Mouse (Mus musculus): ENCODE results near the gene Cfl1. TPM values are rescaled to one million over a fixed set of nuclear protein-coding genes. Genes with fewer than 3 reads are reported as not detected.

The Cfl1 gene
- polyA plus RNA-seq (2015; fragmentation: Nextera tagmentation; extraction: Ambion mirVana): 3,487 and 3,609 TPM in 2 replicates

- H3K9me3 ChIP-seq (ENCODE audit: control insufficient read depth, low read length): no peaks in the 10 kb centered on the region
- H3K27ac ChIP-seq (ENCODE audit: low read depth, low read length): peak within 1 kb of the TSS; percentile 99
- peak within 1 kb of the TSS; percentile 92 for H3K4me2 ChIP-seq (ENCODE audit: low read length)
- peaks cover 27% of the 10 kb centered on the region for H3K36me3 ChIP-seq (ENCODE audit: control insufficient read depth, insufficient read depth, low read length)
- peak; percentile 78 for ATAC-seq
- peaks cover 31% of the 10 kb centered on the region for H3K4me1 ChIP-seq (ENCODE audit: control insufficient read depth, insufficient read depth, low read depth, low read length)
- peak within 1 kb of the TSS; percentile 96 for H3K9ac ChIP-seq (ENCODE audit: low read depth, low read length)
- H3K27me3 ChIP-seq (replicated peaks; ENCODE audit: control insufficient read depth, insufficient read depth, low read length): no peaks in the 10 kb centered on the region
- WGBS: under 1% methylated on average over 62 of the region's 62 CpGs
- H3K4me3 ChIP-seq (ENCODE audit: low read length): peak within 1 kb of the TSS; percentile 99
Observed at GRCm38 (mm10) chr19:5490313-5490897, at the start of gene Cfl1. TSS of gene Cfl1 (plus strand) at chr19:5490455.

DNA sequence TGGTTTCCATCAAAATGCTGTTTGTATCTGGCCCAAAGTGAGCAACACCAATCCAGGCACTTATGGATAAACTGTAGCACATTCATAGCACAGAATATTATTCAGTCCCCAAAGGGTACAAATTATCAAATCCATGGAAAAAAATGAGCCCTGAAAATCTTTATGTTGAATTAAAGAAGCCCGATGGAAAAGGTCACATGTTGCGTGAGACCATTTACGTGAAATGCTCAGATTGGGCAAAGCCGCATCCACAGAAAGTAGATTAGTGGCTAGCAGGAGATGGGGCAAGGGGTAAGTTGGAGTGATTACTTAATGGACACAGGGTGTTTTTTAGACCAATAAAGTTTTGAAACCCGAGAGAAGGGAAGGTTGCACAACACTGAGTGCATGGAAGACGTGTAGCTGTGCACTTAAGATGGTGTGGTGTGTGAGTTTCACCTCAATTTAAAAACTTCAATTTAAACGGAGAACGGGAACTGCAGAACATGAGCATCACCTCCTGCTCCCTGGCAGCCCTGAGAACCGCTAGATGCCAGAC is 45.8 kb upstream of the Cfl1 start:
- Histone ChIP-seq H3K4me3 (ENCODE audit: low read length) (no peak overlapping the region), H3K36me3 (ENCODE audit: control insufficient read depth, insufficient read depth, low read length) (no peaks in the 10 kb centered on the region), H3K27ac (ENCODE audit: low read depth, low read length) (no peak overlapping the region), H3K4me1 (ENCODE audit: control insufficient read depth, insufficient read depth, low read depth, low read length) (peaks cover 12% of the 10 kb centered on the region), H3K27me3 (replicated peaks; ENCODE audit: control insufficient read depth, insufficient read depth, low read length) (peaks cover 37% of the 10 kb centered on the region), H3K9ac (ENCODE audit: low read depth, low read length) (no peak overlapping the region), H3K9me3 (ENCODE audit: control insufficient read depth, low read length) (no peaks in the 10 kb centered on the region), H3K4me2 (ENCODE audit: low read length) (no peak overlapping the region)
- WGBS: 69% methylated on average over 9 of the region's 9 CpGs
- no peak for ATAC-seq

- H3K4me3 ChIP-seq (ENCODE audit: low read length): no peak overlapping the region
- no peaks in the 10 kb centered on the region for H3K9me3 ChIP-seq (ENCODE audit: control insufficient read depth, low read length)
- H3K36me3 ChIP-seq (ENCODE audit: control insufficient read depth, insufficient read depth, low read length): no peaks in the 10 kb centered on the region
- no peak overlapping the region for H3K4me2 ChIP-seq (ENCODE audit: low read length)
- H3K27me3 ChIP-seq (replicated peaks; ENCODE audit: control insufficient read depth, insufficient read depth, low read length): peaks cover 38% of the 10 kb centered on the region
- ATAC-seq: no peak
- WGBS: 30% methylated on average over 7 of the region's 7 CpGs
- H3K27ac ChIP-seq (ENCODE audit: low read depth, low read length): no peak overlapping the region
- H3K9ac ChIP-seq (ENCODE audit: low read depth, low read length): no peak overlapping the region
- peaks cover 12% of the 10 kb centered on the region for H3K4me1 ChIP-seq (ENCODE audit: control insufficient read depth, insufficient read depth, low read depth, low read length)
Observed at GRCm38 (mm10) chr19:5444954-5445353, 45.3 kb upstream of the Cfl1 start.

- ATAC-seq: no peak
- Histone ChIP-seq H3K9ac (ENCODE audit: low read depth, low read length) (no peak overlapping the region), H3K4me2 (ENCODE audit: low read length) (no peak overlapping the region), H3K4me3 (ENCODE audit: low read length) (no peak overlapping the region), H3K9me3 (ENCODE audit: control insufficient read depth, low read length) (no peaks in the 10 kb centered on the region), H3K36me3 (ENCODE audit: control insufficient read depth, insufficient read depth, low read length) (no peaks in the 10 kb centered on the region), H3K27me3 (replicated peaks; ENCODE audit: control insufficient read depth, insufficient read depth, low read length) (peaks cover 43% of the 10 kb centered on the region), H3K4me1 (ENCODE audit: control insufficient read depth, insufficient read depth, low read depth, low read length) (peaks cover 12% of the 10 kb centered on the region), H3K27ac (ENCODE audit: low read depth, low read length) (no peak overlapping the region)
- WGBS: 91% methylated on average over 5 of the region's 5 CpGs
Observed at GRCm38 (mm10) chr19:5445747-5446146, 44.5 kb upstream of the Cfl1 start.

DNA sequence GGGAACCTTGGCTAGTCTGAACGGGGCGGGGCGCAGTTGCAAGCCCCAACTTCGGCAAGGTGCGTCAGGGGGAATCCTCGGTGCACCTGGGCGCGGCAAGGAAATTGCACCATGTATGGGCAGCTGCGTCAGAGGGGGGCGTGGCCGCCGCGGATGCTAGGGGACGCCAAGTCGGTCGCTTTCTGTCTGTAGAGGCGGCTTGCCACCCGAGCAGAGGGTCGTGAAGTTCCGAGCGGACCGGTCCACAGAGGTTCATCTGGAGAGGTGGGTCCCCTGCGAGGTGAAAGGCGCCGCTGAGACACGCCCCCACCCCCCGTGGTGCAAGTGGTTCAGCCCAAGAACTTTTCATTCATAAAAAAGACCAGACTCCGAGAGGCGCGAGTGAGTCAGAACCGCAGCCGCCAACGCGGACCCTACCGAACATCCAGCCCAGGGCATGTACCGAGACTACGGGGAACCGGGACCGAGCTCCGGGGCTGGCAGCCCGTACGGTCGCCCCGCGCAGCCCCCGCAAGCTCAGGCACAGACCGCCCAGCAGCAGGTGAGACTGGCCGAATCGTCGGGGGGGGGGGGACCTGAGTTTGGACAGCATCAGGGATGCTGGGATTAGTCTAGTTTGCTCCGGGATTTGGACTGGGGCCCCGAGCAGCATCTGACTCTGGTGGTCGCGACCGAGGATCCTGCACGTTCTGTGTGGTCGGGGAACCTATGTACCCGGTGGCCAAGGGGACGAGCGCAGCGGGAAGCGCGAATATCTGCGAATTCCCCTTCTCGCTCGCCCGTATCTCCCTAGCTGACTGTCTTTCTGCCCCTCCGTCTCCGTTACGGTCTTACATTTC is 42.5 kb upstream of the Cfl1 start, which contains the start of gene Fosl1:
TSS of gene Fosl1 (plus strand) at position 33 of the 839 bp plus-strand sequence.
- peak; percentile 66 for ATAC-seq
- WGBS: under 1% methylated on average over 60 of the region's 70 CpGs
- H3K4me1 ChIP-seq (ENCODE audit: control insufficient read depth, insufficient read depth, low read depth, low read length): peaks cover 12% of the 10 kb centered on the region
- H3K9ac ChIP-seq (ENCODE audit: low read depth, low read length): peak within 1 kb of the TSS; percentile 56
- peak within 1 kb of the TSS; percentile 94 for H3K4me2 ChIP-seq (ENCODE audit: low read length)
- H3K27me3 ChIP-seq (replicated peaks; ENCODE audit: control insufficient read depth, insufficient read depth, low read length): peaks cover 43% of the 10 kb centered on the region
- H3K36me3 ChIP-seq (ENCODE audit: control insufficient read depth, insufficient read depth, low read length): no peaks in the 10 kb centered on the region
- no peaks in the 10 kb centered on the region for H3K9me3 ChIP-seq (ENCODE audit: control insufficient read depth, low read length)
- H3K4me3 ChIP-seq (ENCODE audit: low read length): peak within 1 kb of the TSS; percentile 61
- no peak within 1 kb of the TSS for H3K27ac ChIP-seq (ENCODE audit: low read depth, low read length)

DNA sequence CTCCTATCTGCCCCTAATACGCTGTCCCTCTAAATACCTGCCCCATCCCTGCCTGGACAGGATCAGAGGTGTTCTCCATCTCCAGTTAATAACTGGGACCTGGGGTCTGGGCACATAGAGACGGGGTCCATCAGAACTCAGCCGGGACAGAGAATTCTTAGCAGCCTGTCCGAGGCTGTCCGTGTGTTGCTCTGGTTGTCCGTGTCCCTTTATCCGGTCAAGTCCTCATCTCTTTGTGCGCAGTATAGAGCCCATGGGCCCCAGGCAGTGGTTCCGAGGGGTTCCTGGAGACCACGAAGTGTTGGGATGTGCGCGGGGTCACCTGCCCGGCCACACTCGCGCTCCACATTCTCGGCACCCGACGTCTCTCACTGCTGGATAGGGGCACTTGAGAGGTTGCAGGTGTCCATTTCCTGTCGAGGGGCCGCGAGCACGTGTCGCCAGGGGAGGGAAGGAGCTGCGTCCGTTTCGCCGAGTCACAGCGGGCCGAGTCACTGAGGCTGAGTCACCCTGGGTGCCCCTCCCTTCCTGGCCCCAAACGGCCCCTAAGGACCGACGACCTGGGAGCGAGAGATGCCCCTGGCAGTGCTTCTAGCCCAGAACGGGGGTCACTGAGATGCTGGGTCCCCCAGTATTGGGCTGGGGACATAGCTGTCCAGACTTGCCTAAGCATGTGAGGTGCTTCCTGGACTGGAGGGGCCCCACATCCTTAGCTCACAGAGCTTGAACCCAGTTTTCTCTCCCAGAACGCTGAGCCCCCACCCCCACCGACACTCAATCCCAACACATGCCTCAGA is 41.7 kb upstream of the Cfl1 start:
- H3K4me1 ChIP-seq (ENCODE audit: control insufficient read depth, insufficient read depth, low read depth, low read length): peaks cover 12% of the 10 kb centered on the region
- H3K4me3 ChIP-seq (ENCODE audit: low read length): peak overlapping the region; percentile 61; the same call in 1 of the 2 replicates
- H3K36me3 ChIP-seq (ENCODE audit: control insufficient read depth, insufficient read depth, low read length): no peaks in the 10 kb centered on the region
- peak overlapping the region; percentile 94 for H3K4me2 ChIP-seq (ENCODE audit: low read length)
- H3K9ac ChIP-seq (ENCODE audit: low read depth, low read length): no peak overlapping the region
- H3K9me3 ChIP-seq (ENCODE audit: control insufficient read depth, low read length): no peaks in the 10 kb centered on the region
- WGBS: 11% methylated on average over 34 of the region's 36 CpGs
- no peak overlapping the region for H3K27ac ChIP-seq (ENCODE audit: low read depth, low read length)
- peaks cover 43% of the 10 kb centered on the region for H3K27me3 ChIP-seq (replicated peaks; ENCODE audit: control insufficient read depth, insufficient read depth, low read length)
- peak; percentile 21; the same call in 1 of the 2 replicates for ATAC-seq

DNA sequence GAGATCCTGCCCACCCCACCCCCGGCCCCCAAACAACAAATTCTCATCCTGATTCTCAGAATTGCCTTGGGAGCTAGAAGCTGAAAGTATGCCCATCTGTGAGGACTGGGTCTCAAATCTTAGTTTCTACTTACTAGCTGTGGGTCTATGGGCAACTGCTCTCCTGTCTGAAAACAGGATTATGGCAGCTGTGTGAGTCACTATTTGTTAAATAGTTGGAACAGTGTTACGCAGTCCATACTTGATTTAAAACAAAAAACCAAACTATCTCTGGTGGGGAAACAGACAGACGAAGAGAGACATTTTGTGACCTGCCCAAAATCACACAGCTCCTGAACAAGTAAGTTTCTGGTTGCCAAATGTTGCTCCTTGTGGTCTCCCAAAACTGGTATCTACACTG is 40.6 kb upstream of the Cfl1 start:
- no peak for ATAC-seq
- no peak overlapping the region for H3K4me2 ChIP-seq (ENCODE audit: low read length)
- no peak overlapping the region for H3K9ac ChIP-seq (ENCODE audit: low read depth, low read length)
- H3K9me3 ChIP-seq (ENCODE audit: control insufficient read depth, low read length): no peaks in the 10 kb centered on the region
- H3K4me3 ChIP-seq (ENCODE audit: low read length): no peak overlapping the region
- peaks cover 3% of the 10 kb centered on the region; the same call in 1 of the 2 replicates for H3K36me3 ChIP-seq (ENCODE audit: control insufficient read depth, insufficient read depth, low read length)
- 91% methylated on average over 3 of the region's 3 CpGs for WGBS
- H3K4me1 ChIP-seq (ENCODE audit: control insufficient read depth, insufficient read depth, low read depth, low read length): peaks cover 12% of the 10 kb centered on the region
- peaks cover 43% of the 10 kb centered on the region for H3K27me3 ChIP-seq (replicated peaks; ENCODE audit: control insufficient read depth, insufficient read depth, low read length)
- no peak overlapping the region for H3K27ac ChIP-seq (ENCODE audit: low read depth, low read length)

GRCm38 (mm10) chr19:5451766-5452165 is 38.5 kb upstream of the Cfl1 start:
- Histone ChIP-seq H3K27ac (ENCODE audit: low read depth, low read length) (no peak overlapping the region), H3K36me3 (ENCODE audit: control insufficient read depth, insufficient read depth, low read length) (peaks cover 3% of the 10 kb centered on the region; the same call in 1 of the 2 replicates), H3K4me1 (ENCODE audit: control insufficient read depth, insufficient read depth, low read depth, low read length) (peaks cover 32% of the 10 kb centered on the region), H3K27me3 (replicated peaks; ENCODE audit: control insufficient read depth, insufficient read depth, low read length) (peaks cover 29% of the 10 kb centered on the region), H3K9me3 (ENCODE audit: control insufficient read depth, low read length) (no peaks in the 10 kb centered on the region), H3K4me2 (ENCODE audit: low read length) (no peak overlapping the region), H3K4me3 (ENCODE audit: low read length) (no peak overlapping the region), H3K9ac (ENCODE audit: low read depth, low read length) (no peak overlapping the region)
- no peak for ATAC-seq
- WGBS: 80% methylated on average over 6 of the region's 6 CpGs

Data from hindbrain, embryonic 16.5 days (tissue).